In the genomic region with DNA sequence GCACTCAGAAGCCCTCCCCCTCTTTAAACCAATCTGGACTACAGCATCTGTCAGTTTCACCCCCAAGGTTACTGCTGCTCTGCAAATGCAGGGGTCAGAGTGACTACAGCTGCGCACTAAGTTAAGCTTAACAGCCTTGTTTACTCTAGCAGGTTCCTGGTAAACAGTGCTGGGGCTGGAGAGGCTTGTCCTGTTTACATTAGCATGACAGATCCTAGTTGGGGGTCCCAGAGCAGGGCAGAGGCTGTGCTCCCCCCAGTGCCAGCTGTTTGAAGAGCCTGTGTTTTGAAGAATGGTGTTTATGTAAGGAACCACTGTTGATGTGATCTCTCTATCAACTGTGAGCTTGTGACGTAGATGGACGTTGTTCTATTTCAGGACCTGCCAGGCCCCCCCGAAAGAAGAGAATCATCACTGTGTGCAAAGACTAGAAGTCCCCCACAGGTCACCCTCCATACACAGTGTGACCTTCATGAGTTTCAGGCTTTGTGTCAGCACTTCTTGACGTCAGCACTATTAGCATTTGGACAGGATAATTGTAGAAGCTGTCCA, we compare ENCODE assay signal across 9 mouse cellular contexts.
DNase-seq lines count a peak whose midpoint lies in the region; ATAC-seq lines count a peak whose summit lies in the region.
"Had no signal": no experiment of that assay in that cellular context is flagged by ENCODE, and none has a peak within 500 bp of the region (broad histone marks: within the 10 kb centered on the region; RNA-seq: fewer than 3 reads in every experiment).

No protein-coding gene starts in this region.

- ATAC-seq in heart, embryonic 12.5 days (ENCODE audit: insufficient number of reproducible peaks, low FRiP score) = peak; percentile 53
- 0 out of 2 replicates have a peak, but pooled peaks have one; percentile 23 for ATAC-seq in neural tube, embryonic 13.5 days (ENCODE audit: low read depth)
- no peak for ATAC-seq in neural tube, embryonic 15.5 days (ENCODE audit: low FRiP score)
- ATAC-seq in lung, embryonic 15.5 days (ENCODE audit: borderline replicate concordance, extremely low read depth, low FRiP score, low TSS enrichment) = peak; percentile 96

- no peak overlapping the region for H3K4me3 ChIP-seq in heart, embryonic 12.5 days
- H3K4me3 ChIP-seq in neural tube, embryonic 13.5 days = no peak overlapping the region
- no peak overlapping the region for H3K4me3 ChIP-seq in neural tube, embryonic 15.5 days (replicated peaks)
- no peak overlapping the region for H3K4me3 ChIP-seq in lung, embryonic 15.5 days

- no peaks in the 10 kb centered on the region for H3K9me3 ChIP-seq in heart, embryonic 12.5 days (replicated peaks)
- no peaks in the 10 kb centered on the region for H3K9me3 ChIP-seq in neural tube, embryonic 13.5 days
- no peaks in the 10 kb centered on the region for H3K9me3 ChIP-seq in neural tube, embryonic 15.5 days (replicated peaks)
- no peaks in the 10 kb centered on the region for H3K9me3 ChIP-seq in lung, embryonic 15.5 days

- intact Hi-C loops in heart, postnatal 10 days (cut with DNase I) = no loop called here

- 14% methylated on average over 5 of the region's 5 CpGs for WGBS in heart, embryonic 12.5 days
- 48% methylated on average over 5 of the region's 5 CpGs for WGBS in neural tube, embryonic 13.5 days
- WGBS in neural tube, embryonic 15.5 days = 43% methylated on average over 5 of the region's 5 CpGs
- 5% methylated on average over 5 of the region's 5 CpGs for WGBS in lung, embryonic 15.5 days

- H3K36me3 ChIP-seq in heart, embryonic 12.5 days = no peaks in the 10 kb centered on the region
- no peaks in the 10 kb centered on the region for H3K36me3 ChIP-seq in neural tube, embryonic 13.5 days
- H3K36me3 ChIP-seq in neural tube, embryonic 15.5 days = no peaks in the 10 kb centered on the region
- no peaks in the 10 kb centered on the region for H3K36me3 ChIP-seq in lung, embryonic 15.5 days

- H3K4me1 ChIP-seq in heart, embryonic 12.5 days (replicated peaks) = peaks cover 17% of the 10 kb centered on the region
- 0 out of 2 replicates have a peak, but pooled peaks cover 6% of the 10 kb centered on the region for H3K4me1 ChIP-seq in neural tube, embryonic 13.5 days (replicated peaks)
- H3K4me1 ChIP-seq in neural tube, embryonic 15.5 days = no peaks in the 10 kb centered on the region
- peaks cover 36% of the 10 kb centered on the region for H3K4me1 ChIP-seq in lung, embryonic 15.5 days

- no peak overlapping the region for H3K9ac ChIP-seq in heart, embryonic 12.5 days
- H3K9ac ChIP-seq in neural tube, embryonic 13.5 days = no peak overlapping the region
- H3K9ac ChIP-seq in neural tube, embryonic 15.5 days (replicated peaks) = no peak overlapping the region
- H3K9ac ChIP-seq in lung, embryonic 15.5 days = no peak overlapping the region

- no peak overlapping the region for H3K4me2 ChIP-seq in heart, embryonic 12.5 days
- no peak overlapping the region for H3K4me2 ChIP-seq in neural tube, embryonic 13.5 days
- no peak overlapping the region for H3K4me2 ChIP-seq in neural tube, embryonic 15.5 days
- peak overlapping the region; percentile 33; the same call in 1 of the 2 replicates for H3K4me2 ChIP-seq in lung, embryonic 15.5 days

- H3K27ac ChIP-seq in heart, embryonic 12.5 days (ENCODE audit: poor library complexity, severe bottlenecking) = no peak overlapping the region
- H3K27ac ChIP-seq in neural tube, embryonic 13.5 days (replicated peaks) = no peak overlapping the region
- H3K27ac ChIP-seq in neural tube, embryonic 15.5 days (replicated peaks) = no peak overlapping the region
- H3K27ac ChIP-seq in lung, embryonic 15.5 days = peak overlapping the region; percentile 78

- H3K27me3 ChIP-seq in heart, embryonic 12.5 days (replicated peaks) = no peaks in the 10 kb centered on the region
- no peaks in the 10 kb centered on the region for H3K27me3 ChIP-seq in neural tube, embryonic 13.5 days
- no peaks in the 10 kb centered on the region for H3K27me3 ChIP-seq in neural tube, embryonic 15.5 days (replicated peaks)
- H3K27me3 ChIP-seq in lung, embryonic 15.5 days = no peaks in the 10 kb centered on the region

- DNase-seq in heart, postnatal 10 days = no peak
- no peak for DNase-seq in thymus, postnatal 36 days
- DNase-seq in natural killer cell, adult 2 months (ENCODE audit: low spot score in 2 of 2) = no peak
- DNase-seq in right cerebral cortex, postnatal 25 days = no peak
- DNase-seq: cerebellum, postnatal 36 days had no signal
